Mouse (Mus musculus): ENCODE measurements at regions not wholly inside any gene's neighbourhood (a gene's known extent, or its start where the extent isn't known, plus 50 kb on each side); places are given as distances from the start of the nearest gene placed in this dataset.

- DNase-seq (ENCODE audit: low spot score) (no peak), ATAC-seq (ENCODE audit: insufficient number of reproducible peaks, low FRiP score, low TSS enrichment, low read depth) (no peak)
- Histone ChIP-seq H3K27me3 (ENCODE audit: control insufficient read depth, insufficient read depth, low read length) (no peaks in the 10 kb centered on the region), H3K9me3 (ENCODE audit: control insufficient read depth, low read length) (no peaks in the 10 kb centered on the region), H3K4me1 (ENCODE audit: control insufficient read depth, insufficient read depth, low read length) (no peaks in the 10 kb centered on the region), H3K27ac (replicated peaks; ENCODE audit: low read depth, low read length) (no peak overlapping the region), H3K9ac (ENCODE audit: low read length) (no peak overlapping the region), H3K4me2 (ENCODE audit: low read depth, severe bottlenecking) (no peak overlapping the region), H3K36me3 (ENCODE audit: control insufficient read depth, insufficient read depth, low read length) (no peaks in the 10 kb centered on the region), H3K4me3 (ENCODE audit: low read depth, low read length) (no peak overlapping the region)
- WGBS: 79% methylated on average over 15 of the region's 15 CpGs
These were observed 227.2 kb downstream of the Lpin1 start for GRCm38 (mm10) chr12:16383499-16383935.

GRCm38 (mm10) chr12:16382417-16382988, 228.3 kb downstream of the Lpin1 start:
- Histone ChIP-seq H3K4me1 (ENCODE audit: control insufficient read depth, insufficient read depth, low read length) (no peaks in the 10 kb centered on the region), H3K9me3 (ENCODE audit: control insufficient read depth, low read length) (no peaks in the 10 kb centered on the region), H3K9ac (ENCODE audit: low read length) (no peak overlapping the region), H3K27ac (replicated peaks; ENCODE audit: low read depth, low read length) (no peak overlapping the region), H3K36me3 (ENCODE audit: control insufficient read depth, insufficient read depth, low read length) (no peaks in the 10 kb centered on the region), H3K27me3 (ENCODE audit: control insufficient read depth, insufficient read depth, low read length) (no peaks in the 10 kb centered on the region), H3K4me3 (ENCODE audit: low read depth, low read length) (no peak overlapping the region), H3K4me2 (ENCODE audit: low read depth, severe bottlenecking) (no peak overlapping the region)
- ATAC-seq (ENCODE audit: insufficient number of reproducible peaks, low FRiP score, low TSS enrichment, low read depth) (no peak), DNase-seq (ENCODE audit: low spot score) (no peak)
- WGBS: 80% methylated on average over 11 of the region's 11 CpGs

GRCm38 (mm10) chr12:16381026-16381425, 229.7 kb downstream of the Lpin1 start:
- no peaks in the 10 kb centered on the region for H3K36me3 ChIP-seq (ENCODE audit: control insufficient read depth, insufficient read depth, low read length)
- no peaks in the 10 kb centered on the region for H3K4me1 ChIP-seq (ENCODE audit: control insufficient read depth, insufficient read depth, low read length)
- no peaks in the 10 kb centered on the region for H3K27me3 ChIP-seq (ENCODE audit: control insufficient read depth, insufficient read depth, low read length)
- no peak for ATAC-seq (ENCODE audit: insufficient number of reproducible peaks, low FRiP score, low TSS enrichment, low read depth)
- H3K4me3 ChIP-seq (ENCODE audit: low read depth, low read length): no peak overlapping the region
- 90% methylated on average over 4 of the region's 4 CpGs for WGBS
- H3K4me2 ChIP-seq (ENCODE audit: low read depth, severe bottlenecking): no peak overlapping the region
- H3K27ac ChIP-seq (replicated peaks; ENCODE audit: low read depth, low read length): no peak overlapping the region
- H3K9ac ChIP-seq (ENCODE audit: low read length): no peak overlapping the region
- DNase-seq (ENCODE audit: low spot score): no peak
- no peaks in the 10 kb centered on the region for H3K9me3 ChIP-seq (ENCODE audit: control insufficient read depth, low read length)

DNA sequence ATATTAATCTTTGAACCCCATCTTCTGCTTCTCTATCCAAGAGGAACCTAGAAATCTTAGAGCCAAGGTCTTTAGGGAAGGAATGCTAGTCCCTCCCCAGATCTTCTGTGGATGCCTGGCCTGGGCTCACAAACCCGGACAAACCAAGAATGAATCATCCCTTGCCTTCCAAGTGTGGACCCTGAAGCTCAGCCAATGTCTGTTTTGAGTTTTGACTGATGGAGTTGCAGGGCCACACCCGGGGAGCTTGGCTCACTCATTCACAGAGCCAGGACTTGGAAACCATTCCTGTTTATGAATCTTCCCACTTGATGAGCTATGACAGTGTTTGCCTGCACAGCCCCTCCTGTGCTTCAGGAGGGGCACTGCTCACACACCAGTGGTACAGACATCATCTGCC, 230.4 kb downstream of the Lpin1 start:
- DNase-seq (ENCODE audit: low spot score) (no peak), ATAC-seq (ENCODE audit: insufficient number of reproducible peaks, low FRiP score, low TSS enrichment, low read depth) (no peak)
- WGBS: 76% methylated on average over 2 of the region's 2 CpGs
- Histone ChIP-seq H3K36me3 (ENCODE audit: control insufficient read depth, insufficient read depth, low read length) (no peaks in the 10 kb centered on the region), H3K27ac (replicated peaks; ENCODE audit: low read depth, low read length) (no peak overlapping the region), H3K9me3 (ENCODE audit: control insufficient read depth, low read length) (no peaks in the 10 kb centered on the region), H3K4me2 (ENCODE audit: low read depth, severe bottlenecking) (no peak overlapping the region), H3K9ac (ENCODE audit: low read length) (no peak overlapping the region), H3K4me1 (ENCODE audit: control insufficient read depth, insufficient read depth, low read length) (no peaks in the 10 kb centered on the region), H3K27me3 (ENCODE audit: control insufficient read depth, insufficient read depth, low read length) (no peaks in the 10 kb centered on the region), H3K4me3 (ENCODE audit: low read depth, low read length) (no peak overlapping the region)

DNA sequence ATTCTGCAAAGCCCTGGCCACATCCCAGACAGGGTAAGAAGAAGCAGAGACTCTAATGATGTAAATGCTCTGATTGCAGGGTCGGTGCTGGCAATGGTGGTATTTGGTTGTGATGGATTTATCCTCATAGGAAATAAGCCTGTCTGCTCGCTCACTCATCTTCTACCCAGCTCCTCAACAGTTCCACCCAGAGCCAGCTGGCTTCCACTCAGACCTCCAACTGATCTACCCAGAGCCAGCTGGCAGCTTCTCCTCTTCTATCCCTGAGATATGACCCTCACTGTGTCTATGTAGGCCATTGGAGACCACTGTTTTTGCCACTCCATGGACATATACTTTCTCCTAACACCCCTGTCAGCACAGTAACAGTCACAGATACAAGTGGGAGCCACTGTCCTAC, 231.4 kb downstream of the Lpin1 start:
- Histone ChIP-seq H3K27me3 (ENCODE audit: control insufficient read depth, insufficient read depth, low read length) (no peaks in the 10 kb centered on the region), H3K4me3 (ENCODE audit: low read depth, low read length) (no peak overlapping the region), H3K36me3 (ENCODE audit: control insufficient read depth, insufficient read depth, low read length) (no peaks in the 10 kb centered on the region), H3K4me1 (ENCODE audit: control insufficient read depth, insufficient read depth, low read length) (no peaks in the 10 kb centered on the region), H3K27ac (replicated peaks; ENCODE audit: low read depth, low read length) (no peak overlapping the region), H3K9ac (ENCODE audit: low read length) (no peak overlapping the region), H3K4me2 (ENCODE audit: low read depth, severe bottlenecking) (no peak overlapping the region), H3K9me3 (ENCODE audit: control insufficient read depth, low read length) (no peaks in the 10 kb centered on the region)
- DNase-seq (ENCODE audit: low spot score): no peak
- no peak for ATAC-seq (ENCODE audit: insufficient number of reproducible peaks, low FRiP score, low TSS enrichment, low read depth)
- WGBS: 75% methylated on average over 2 of the region's 2 CpGs

GRCm38 (mm10) chr12:16378501-16378900, 232.3 kb downstream of the Lpin1 start:
- WGBS: 79% methylated on average over 3 of the region's 3 CpGs
- ATAC-seq (ENCODE audit: insufficient number of reproducible peaks, low FRiP score, low TSS enrichment, low read depth) (no peak), DNase-seq (ENCODE audit: low spot score) (no peak)
- H3K4me1 ChIP-seq (ENCODE audit: control insufficient read depth, insufficient read depth, low read length): no peaks in the 10 kb centered on the region
- no peaks in the 10 kb centered on the region for H3K9me3 ChIP-seq (ENCODE audit: control insufficient read depth, low read length)
- H3K4me2 ChIP-seq (ENCODE audit: low read depth, severe bottlenecking): no peak overlapping the region
- H3K27ac ChIP-seq (replicated peaks; ENCODE audit: low read depth, low read length): no peak overlapping the region
- no peak overlapping the region for H3K4me3 ChIP-seq (ENCODE audit: low read depth, low read length)
- H3K27me3 ChIP-seq (ENCODE audit: control insufficient read depth, insufficient read depth, low read length): no peaks in the 10 kb centered on the region
- H3K9ac ChIP-seq (ENCODE audit: low read length): no peak overlapping the region
- H3K36me3 ChIP-seq (ENCODE audit: control insufficient read depth, insufficient read depth, low read length): no peaks in the 10 kb centered on the region

DNA sequence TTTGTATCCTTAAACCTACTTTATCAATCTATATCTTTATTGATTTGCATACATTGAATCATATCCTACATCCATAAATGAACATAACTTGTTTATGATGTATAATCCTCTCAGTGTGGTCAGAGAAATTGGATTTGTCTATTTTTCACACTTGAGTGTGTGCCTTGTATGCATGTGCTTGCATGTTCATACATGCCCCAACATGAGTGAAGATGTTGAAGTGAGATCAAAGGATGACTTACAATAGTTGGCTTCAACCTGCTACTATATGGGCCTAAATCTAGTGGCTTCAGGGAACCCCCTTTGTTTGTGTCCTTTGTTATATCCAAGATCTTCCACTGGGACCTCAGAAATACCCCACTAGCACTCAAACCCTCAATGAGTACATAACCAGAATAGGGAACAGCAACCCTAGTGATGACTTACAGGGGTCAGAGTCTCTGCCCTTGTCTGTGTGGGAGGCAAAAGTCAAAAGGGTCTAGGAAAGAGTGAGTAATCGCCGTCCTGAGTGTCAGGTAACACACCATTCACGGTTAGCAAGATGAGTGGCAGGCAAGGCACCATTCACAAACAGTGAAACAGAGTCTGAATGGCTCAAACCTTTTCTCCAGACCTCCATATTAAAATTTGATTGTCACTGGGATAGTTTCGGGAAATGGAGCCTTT, 236.3 kb downstream of the Lpin1 start:
- Histone ChIP-seq H3K27ac (replicated peaks; ENCODE audit: low read depth, low read length) (no peak overlapping the region), H3K9ac (ENCODE audit: low read length) (no peak overlapping the region), H3K4me1 (ENCODE audit: control insufficient read depth, insufficient read depth, low read length) (no peaks in the 10 kb centered on the region), H3K27me3 (ENCODE audit: control insufficient read depth, insufficient read depth, low read length) (no peaks in the 10 kb centered on the region), H3K4me2 (ENCODE audit: low read depth, severe bottlenecking) (no peak overlapping the region), H3K4me3 (ENCODE audit: low read depth, low read length) (no peak overlapping the region), H3K9me3 (ENCODE audit: control insufficient read depth, low read length) (no peaks in the 10 kb centered on the region), H3K36me3 (ENCODE audit: control insufficient read depth, insufficient read depth, low read length) (no peaks in the 10 kb centered on the region)
- no peak for DNase-seq (ENCODE audit: low spot score)
- no peak for ATAC-seq (ENCODE audit: insufficient number of reproducible peaks, low FRiP score, low TSS enrichment, low read depth)
- 69% methylated on average over 4 of the region's 4 CpGs for WGBS

GRCm38 (mm10) chr12:16370061-16370460, 240.7 kb downstream of the Lpin1 start:
- Histone ChIP-seq H3K9ac (ENCODE audit: low read length) (no peak overlapping the region), H3K4me2 (ENCODE audit: low read depth, severe bottlenecking) (no peak overlapping the region), H3K27me3 (ENCODE audit: control insufficient read depth, insufficient read depth, low read length) (no peaks in the 10 kb centered on the region), H3K4me1 (ENCODE audit: control insufficient read depth, insufficient read depth, low read length) (no peaks in the 10 kb centered on the region), H3K36me3 (ENCODE audit: control insufficient read depth, insufficient read depth, low read length) (no peaks in the 10 kb centered on the region), H3K4me3 (ENCODE audit: low read depth, low read length) (no peak overlapping the region), H3K9me3 (ENCODE audit: control insufficient read depth, low read length) (no peaks in the 10 kb centered on the region), H3K27ac (replicated peaks; ENCODE audit: low read depth, low read length) (no peak overlapping the region)
- no peak for ATAC-seq (ENCODE audit: insufficient number of reproducible peaks, low FRiP score, low TSS enrichment, low read depth)
- DNase-seq (ENCODE audit: low spot score): no peak
- 67% methylated on average over 7 of the region's 7 CpGs for WGBS

GRCm38 (mm10) chr12:16362341-16362740, 248.4 kb downstream of the Lpin1 start:
- Histone ChIP-seq H3K27ac (replicated peaks; ENCODE audit: low read depth, low read length) (no peak overlapping the region), H3K4me1 (ENCODE audit: control insufficient read depth, insufficient read depth, low read length) (no peaks in the 10 kb centered on the region), H3K27me3 (ENCODE audit: control insufficient read depth, insufficient read depth, low read length) (no peaks in the 10 kb centered on the region), H3K9me3 (ENCODE audit: control insufficient read depth, low read length) (no peaks in the 10 kb centered on the region; the same call in 1 of the 2 replicates), H3K4me2 (ENCODE audit: low read depth, severe bottlenecking) (no peak overlapping the region), H3K36me3 (ENCODE audit: control insufficient read depth, insufficient read depth, low read length) (no peaks in the 10 kb centered on the region), H3K4me3 (ENCODE audit: low read depth, low read length) (no peak overlapping the region), H3K9ac (ENCODE audit: low read length) (no peak overlapping the region)
- ATAC-seq (ENCODE audit: insufficient number of reproducible peaks, low FRiP score, low TSS enrichment, low read depth) (no peak), DNase-seq (ENCODE audit: low spot score) (no peak)
